24 mouse cellular contexts compared by ENCODE assay signal in genomic region chr12:46393769-46394168, GRCm38 (mm10).
DNase-seq lines count a peak whose midpoint lies in the region; ATAC-seq and TF ChIP-seq lines count a peak whose summit lies in the region.
"Had no signal": no experiment of that assay in that cellular context is flagged by ENCODE, and none has a peak within 500 bp of the region (broad histone marks: within the 10 kb centered on the region; RNA-seq: fewer than 3 reads in every experiment).

No protein-coding gene starts in this region.

- TF ChIP-seq CTCF in midbrain, postnatal 0 days (IDR thresholded peaks at IDR 0.05): no peak

- 0 out of 2 replicates have a peak, but pooled peaks have one; percentile 38 for ATAC-seq in midbrain, embryonic 12.5 days (ENCODE audit: low FRiP score, low read depth)
- ATAC-seq in midbrain, postnatal 0 days (ENCODE audit: low FRiP score): no peak; the same call in 1 of the 2 replicates
- peak; percentile 64; the same call in 1 of the 2 replicates for ATAC-seq in midbrain, embryonic 14.5 days (ENCODE audit: low FRiP score, low TSS enrichment)
- ATAC-seq in midbrain, embryonic 16.5 days: peak; percentile 69
- no peak for ATAC-seq in forebrain, embryonic 15.5 days (replicated peaks)
- ATAC-seq: activated CD4-positive, CD25-positive, alpha-beta regulatory T cell, adult 4 months; CD4-positive, CD25-positive, alpha-beta regulatory T cell, adult 4 months; forebrain, embryonic 13.5 days; forebrain, embryonic 16.5 days; Patski had no signal

- no peak for DNase-seq in midbrain, postnatal 0 days (ENCODE audit: low spot score)
- DNase-seq in midbrain, embryonic 14.5 days: peak; percentile 75
- no peak for DNase-seq in midbrain, embryonic 10.5 days (ENCODE audit: low spot score)
- DNase-seq: adrenal gland, adult 8-10 months; adrenal gland, postnatal 14 days; adrenal gland, postnatal 36 days; B cell, adult 2 months; cerebellum, adult 11 months; cerebellum, adult 2 months; cerebellum, adult 9-10 months; cerebellum, postnatal 10 days; cerebellum, postnatal 25 days had no signal

- H3K36me3 ChIP-seq in midbrain, embryonic 12.5 days: no peaks in the 10 kb centered on the region
- H3K36me3 ChIP-seq in midbrain, postnatal 0 days (ENCODE audit: insufficient read depth, low read length): no peaks in the 10 kb centered on the region
- no peaks in the 10 kb centered on the region for H3K36me3 ChIP-seq in midbrain, embryonic 14.5 days (ENCODE audit: control insufficient read depth, insufficient read depth, low read length)
- no peaks in the 10 kb centered on the region for H3K36me3 ChIP-seq in midbrain, embryonic 10.5 days
- H3K36me3 ChIP-seq in midbrain, embryonic 16.5 days (ENCODE audit: control insufficient read depth, insufficient read depth, low read length): no peaks in the 10 kb centered on the region
- no peaks in the 10 kb centered on the region for H3K36me3 ChIP-seq in forebrain, embryonic 15.5 days
- H3K36me3 ChIP-seq: embryonic facial prominence, embryonic 10.5 days; embryonic facial prominence, embryonic 12.5 days; G1E had no signal

- H3K27ac ChIP-seq in midbrain, embryonic 12.5 days (replicated peaks): no peak overlapping the region
- H3K27ac ChIP-seq in midbrain, postnatal 0 days (ENCODE audit: low read depth, low read length): no peak overlapping the region
- H3K27ac ChIP-seq in midbrain, embryonic 14.5 days (replicated peaks; ENCODE audit: low read depth, low read length): no peak overlapping the region
- H3K27ac ChIP-seq in midbrain, embryonic 10.5 days (replicated peaks): no peak overlapping the region
- H3K27ac ChIP-seq in midbrain, embryonic 16.5 days (ENCODE audit: low read length): no peak overlapping the region
- H3K27ac ChIP-seq in forebrain, embryonic 15.5 days (replicated peaks): no peak overlapping the region
- H3K27ac ChIP-seq: embryonic facial prominence, embryonic 10.5 days; embryonic facial prominence, embryonic 12.5 days; forebrain, embryonic 13.5 days had no signal

- no peak overlapping the region for H3K9ac ChIP-seq in midbrain, embryonic 12.5 days (replicated peaks)
- H3K9ac ChIP-seq in midbrain, postnatal 0 days (replicated peaks; ENCODE audit: low read length, poor library complexity, severe bottlenecking): no peak overlapping the region
- H3K9ac ChIP-seq in midbrain, embryonic 14.5 days (replicated peaks; ENCODE audit: low read length): no peak overlapping the region
- no peak overlapping the region for H3K9ac ChIP-seq in midbrain, embryonic 16.5 days (ENCODE audit: low read depth, low read length)
- H3K9ac ChIP-seq in forebrain, embryonic 15.5 days (replicated peaks): no peak overlapping the region
- H3K9ac ChIP-seq: embryonic facial prominence, embryonic 12.5 days; forebrain, embryonic 13.5 days had no signal

- H3K4me2 ChIP-seq in midbrain, embryonic 12.5 days (replicated peaks): no peak overlapping the region
- H3K4me2 ChIP-seq in midbrain, postnatal 0 days (ENCODE audit: low read depth, low read length, poor library complexity, severe bottlenecking): no peak overlapping the region
- H3K4me2 ChIP-seq in midbrain, embryonic 14.5 days (ENCODE audit: low read length): no peak overlapping the region
- H3K4me2 ChIP-seq in midbrain, embryonic 16.5 days (ENCODE audit: low read length): no peak overlapping the region
- no peak overlapping the region for H3K4me2 ChIP-seq in forebrain, embryonic 15.5 days (replicated peaks)
- H3K4me2 ChIP-seq: embryonic facial prominence, embryonic 12.5 days; forebrain, embryonic 13.5 days had no signal

- no peak overlapping the region for H3K4me3 ChIP-seq in midbrain, embryonic 12.5 days
- H3K4me3 ChIP-seq in midbrain, postnatal 0 days (ENCODE audit: low read depth, low read length): no peak overlapping the region
- no peak overlapping the region for H3K4me3 ChIP-seq in midbrain, embryonic 14.5 days (replicated peaks; ENCODE audit: low read depth, low read length)
- H3K4me3 ChIP-seq in midbrain, embryonic 10.5 days: no peak overlapping the region
- no peak overlapping the region for H3K4me3 ChIP-seq in midbrain, embryonic 16.5 days (ENCODE audit: low read depth, low read length)
- no peak overlapping the region for H3K4me3 ChIP-seq in forebrain, embryonic 15.5 days
- H3K4me3 ChIP-seq: embryonic facial prominence, embryonic 10.5 days; embryonic facial prominence, embryonic 12.5 days; forebrain, embryonic 13.5 days had no signal

- no peaks in the 10 kb centered on the region for H3K4me1 ChIP-seq in midbrain, embryonic 12.5 days
- H3K4me1 ChIP-seq in midbrain, postnatal 0 days (ENCODE audit: insufficient read depth, low read length): no peaks in the 10 kb centered on the region
- no peaks in the 10 kb centered on the region for H3K4me1 ChIP-seq in midbrain, embryonic 14.5 days (ENCODE audit: control insufficient read depth, insufficient read depth, low read length)
- no peaks in the 10 kb centered on the region for H3K4me1 ChIP-seq in midbrain, embryonic 10.5 days
- H3K4me1 ChIP-seq in midbrain, embryonic 16.5 days (ENCODE audit: control insufficient read depth, insufficient read depth, low read length): peaks cover 5% of the 10 kb centered on the region; the same call in 1 of the 2 replicates
- peaks cover under 1% of the 10 kb centered on the region; the same call in 1 of the 2 replicates for H3K4me1 ChIP-seq in forebrain, embryonic 15.5 days
- H3K4me1 ChIP-seq: embryonic facial prominence, embryonic 10.5 days; embryonic facial prominence, embryonic 12.5 days; forebrain, embryonic 13.5 days had no signal

- H3K27me3 ChIP-seq in midbrain, embryonic 12.5 days: no peaks in the 10 kb centered on the region
- no peaks in the 10 kb centered on the region for H3K27me3 ChIP-seq in midbrain, postnatal 0 days (ENCODE audit: insufficient read depth, low read length)
- H3K27me3 ChIP-seq in midbrain, embryonic 14.5 days (ENCODE audit: control insufficient read depth, insufficient read depth, low read length): no peaks in the 10 kb centered on the region
- peaks cover 7% of the 10 kb centered on the region; the same call in 1 of the 2 replicates for H3K27me3 ChIP-seq in midbrain, embryonic 10.5 days (ENCODE audit: low read depth, poor library complexity, severe bottlenecking)
- H3K27me3 ChIP-seq in midbrain, embryonic 16.5 days (ENCODE audit: control insufficient read depth, insufficient read depth, low read depth, low read length): no peaks in the 10 kb centered on the region
- H3K27me3 ChIP-seq in forebrain, embryonic 15.5 days: no peaks in the 10 kb centered on the region
- H3K27me3 ChIP-seq: CH12.LX; embryonic facial prominence, embryonic 12.5 days; forebrain, embryonic 13.5 days; Patski had no signal

- no peaks in the 10 kb centered on the region for H3K9me3 ChIP-seq in midbrain, embryonic 12.5 days
- no peaks in the 10 kb centered on the region for H3K9me3 ChIP-seq in midbrain, postnatal 0 days (ENCODE audit: low read length)
- no peaks in the 10 kb centered on the region for H3K9me3 ChIP-seq in midbrain, embryonic 14.5 days (ENCODE audit: control insufficient read depth, low read length)
- no peaks in the 10 kb centered on the region for H3K9me3 ChIP-seq in midbrain, embryonic 10.5 days (replicated peaks)
- no peaks in the 10 kb centered on the region for H3K9me3 ChIP-seq in midbrain, embryonic 16.5 days (replicated peaks; ENCODE audit: control insufficient read depth, low read length, poor library complexity, severe bottlenecking)
- H3K9me3 ChIP-seq in forebrain, embryonic 15.5 days: no peaks in the 10 kb centered on the region
- H3K9me3 ChIP-seq: embryonic facial prominence, embryonic 10.5 days; embryonic facial prominence, embryonic 12.5 days; forebrain, embryonic 13.5 days; G1E had no signal

Comparison
In these comparisons a context has a peak if more than half of its experiments do, and no peak if none do; other contexts are left out.
1. ATAC-seq: peak in midbrain, embryonic 12.5 days (single experiment), midbrain, embryonic 14.5 days (single experiment) and midbrain, embryonic 16.5 days (single experiment); none in midbrain, postnatal 0 days (single experiment) and forebrain, embryonic 15.5 days (single experiment).